ENCODE assay signal across 13 mouse cellular contexts in the genomic region with DNA sequence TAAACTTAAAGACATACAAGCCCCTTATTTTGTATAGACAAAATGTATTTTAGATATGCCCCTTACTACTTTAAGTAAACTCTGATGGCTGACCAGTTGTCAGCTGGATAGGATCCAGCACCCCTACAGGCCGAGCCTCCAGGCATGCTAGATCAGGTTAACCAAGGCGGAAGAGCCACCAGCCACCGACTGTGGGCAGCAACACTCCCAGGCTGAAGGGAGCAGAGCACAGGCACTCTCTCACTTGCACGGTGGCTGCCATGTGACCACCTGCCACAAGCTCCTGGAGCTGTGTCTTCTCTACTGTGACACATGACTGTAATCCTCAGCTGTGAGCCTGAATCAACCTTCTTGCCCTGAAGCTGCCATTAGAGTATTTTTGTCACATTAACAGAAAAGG. TPM values are rescaled to one million over a fixed set of nuclear protein-coding genes. Genes with fewer than 3 reads are reported as not detected.
DNase-seq lines count a peak whose midpoint lies in the region; ATAC-seq lines count a peak whose summit lies in the region.
"Had no signal": no experiment of that assay in that cellular context is flagged by ENCODE, and none has a peak within 500 bp of the region (broad histone marks: within the 10 kb centered on the region; RNA-seq: fewer than 3 reads in every experiment).

No protein-coding gene starts in this region.

- intact Hi-C loops in heart, postnatal 25 days (cut with DNase I) = no loop called here

- H3K9ac ChIP-seq in heart, embryonic 12.5 days = no peak overlapping the region
- H3K9ac ChIP-seq: intestine, embryonic 15.5 days; liver, embryonic 15.5 days; midbrain, embryonic 12.5 days; stomach, embryonic 15.5 days had no signal

- 0 out of 2 replicates have a peak, but pooled peaks have one; percentile 22 for ATAC-seq in heart, embryonic 12.5 days (ENCODE audit: insufficient number of reproducible peaks, low FRiP score)
- ATAC-seq: intestine, embryonic 15.5 days had no signal

- no peak for DNase-seq in heart, postnatal 25 days (ENCODE audit: low spot score)
- DNase-seq in testis, postnatal 10 days (ENCODE audit: low spot score) = peak; percentile 31
- DNase-seq in testis, postnatal 14 days (ENCODE audit: low spot score) = no peak
- peak; percentile 61 to 68 for DNase-seq in cerebellum, postnatal 36 days
- peak; percentile 38 for DNase-seq in thymus, postnatal 4 days
- no peak for DNase-seq in right cerebral cortex, postnatal 36 days (ENCODE audit: low spot score in 2 of 2)
- DNase-seq in adrenal gland, postnatal 25 days = no peak

- peaks cover 24% of the 10 kb centered on the region for H3K4me1 ChIP-seq in heart, embryonic 12.5 days (replicated peaks)
- H3K4me1 ChIP-seq: intestine, embryonic 15.5 days; liver, embryonic 15.5 days; stomach, embryonic 15.5 days had no signal

- H3K4me2 ChIP-seq in heart, embryonic 12.5 days = no peak overlapping the region
- H3K4me2 ChIP-seq: intestine, embryonic 15.5 days; liver, embryonic 15.5 days; midbrain, embryonic 12.5 days; stomach, embryonic 15.5 days had no signal

- no peaks in the 10 kb centered on the region for H3K27me3 ChIP-seq in heart, embryonic 12.5 days (replicated peaks)
- H3K27me3 ChIP-seq: CH12.LX; intestine, embryonic 15.5 days; liver, embryonic 15.5 days; midbrain, embryonic 12.5 days; stomach, embryonic 15.5 days had no signal

- H3K36me3 ChIP-seq in heart, embryonic 12.5 days = no peaks in the 10 kb centered on the region
- H3K36me3 ChIP-seq: intestine, embryonic 15.5 days; liver, embryonic 15.5 days; midbrain, embryonic 12.5 days; stomach, embryonic 15.5 days had no signal

- H3K4me3 ChIP-seq in heart, embryonic 12.5 days = no peak overlapping the region
- H3K4me3 ChIP-seq: intestine, embryonic 15.5 days; liver, embryonic 15.5 days; midbrain, embryonic 12.5 days; stomach, embryonic 15.5 days had no signal

- H3K9me3 ChIP-seq in heart, embryonic 12.5 days (replicated peaks) = no peaks in the 10 kb centered on the region
- H3K9me3 ChIP-seq: intestine, embryonic 15.5 days; liver, embryonic 15.5 days; midbrain, embryonic 12.5 days; stomach, embryonic 15.5 days had no signal

- WGBS in heart, embryonic 12.5 days = 28% methylated on average over 4 of the region's 4 CpGs

- peak overlapping the region; percentile 57; the same call in 1 of the 2 replicates for H3K27ac ChIP-seq in heart, embryonic 12.5 days (ENCODE audit: poor library complexity, severe bottlenecking)
- H3K27ac ChIP-seq: intestine, embryonic 15.5 days; liver, embryonic 15.5 days; midbrain, embryonic 12.5 days; stomach, embryonic 15.5 days had no signal

RNA-seq across cellular contexts. Expression of gene Tbpl1, which starts 13.3 kb away (rescaled TPM):
- polyA plus RNA-seq in heart, embryonic 12.5 days (2016; fragmentation: Nextera tagmentation; extraction: Ambion mirVana) = 50.7 and 56.0 TPM in 2 replicates
- total RNA-seq in heart, postnatal 25 days (2021) = 10 to 100 TPM; 19.1 to 21.1 TPM
- total RNA-seq in adrenal gland, postnatal 25 days (2021) = 30.8 and 42.0 TPM in 2 replicates

Comparison
In these comparisons a context has a peak if more than half of its experiments do, and no peak if none do; other contexts are left out.
1. DNase-seq: peak in testis, postnatal 10 days (single experiment), cerebellum, postnatal 36 days (2 of 2) and thymus, postnatal 4 days (single experiment); none in heart, postnatal 25 days (single experiment), testis, postnatal 14 days (single experiment), right cerebral cortex, postnatal 36 days (0 of 2) and adrenal gland, postnatal 25 days (single experiment).